Mouse (Mus musculus) forebrain, embryonic 13.5 days (tissue): Measurements from ENCODE around the gene Ddx42. TPM values are rescaled to one million over a fixed set of nuclear protein-coding genes. Genes with fewer than 3 reads are reported as not detected.
"Not testable (repeated sequence)": the region's sequence is repeated elsewhere in the genome, so short reads cannot be mapped to it uniquely, and the experiment has no call there.

Experiments used
- ATAC-seq: fragments of 200-750 bp; cut with Nextera tagmentation; 2 replicates; pipeline ENCODE4 v1.8.0; 2017
- H3K27ac ChIP-seq: fragments of 300-500 bp; sonication (generic); 2 replicates; pipeline ENCODE4 v1.5.1; 2015; ENCODE audit warnings: inconsistent platforms, mild to moderate bottlenecking, moderate library complexity
- H3K27me3 ChIP-seq: fragments of 300-500 bp; sonication (generic); 2 replicates; pipeline ENCODE4 v1.6.1; 2015; ENCODE audit warnings: mild to moderate bottlenecking, inconsistent platforms
- H3K36me3 ChIP-seq: fragments of 300-500 bp; sonication (generic); 2 replicates; pipeline ENCODE4 v1.6.1; 2015; ENCODE audit warnings: mild to moderate bottlenecking, inconsistent platforms; ENCODE audit not compliant: poor library complexity, severe bottlenecking
- H3K4me1 ChIP-seq: fragments of 300-500 bp; sonication (generic); 2 replicates; pipeline ENCODE4 v1.6.1; 2015; ENCODE audit warnings: inconsistent platforms
- H3K4me2 ChIP-seq: fragments of 300-500 bp; sonication (generic); 2 replicates; pipeline ENCODE4 v1.6.1; 2015; ENCODE audit warnings: inconsistent platforms, mild to moderate bottlenecking, moderate library complexity
- H3K4me3 ChIP-seq: fragments of 300-500 bp; sonication (generic); 2 replicates; pipeline ENCODE4 v1.5.1; 2015; ENCODE audit warnings: mild to moderate bottlenecking, inconsistent platforms
- H3K9ac ChIP-seq: fragments of 300-500 bp; sonication (generic); 2 replicates; pipeline ENCODE4 v1.6.1; 2015; ENCODE audit warnings: mild to moderate bottlenecking, inconsistent platforms
- H3K9me3 ChIP-seq: fragments of 300-500 bp; sonication (generic); replicated peaks from 2 replicates; pipeline ENCODE4 v1.6.1; 2016; ENCODE audit warnings: inconsistent platforms
- WGBS: fragments of 180-500 bp; shearing (Covaris S2); methylation state at CpG from one replicate; pipeline ENCODE4 v1.1.7; 2015; 5-methylcytosine and 5-hydroxymethylcytosine counted together
- polyA plus RNA-seq: library from polyadenylated mRNA; unstranded; fragments of >200 nt; fragmentation: Nextera tagmentation; extraction: Ambion mirVana; gene quantifications from 2 replicates; pipeline ENCODE4 v1.2.1, GENCODE M21; 2015

Gene Ddx42
- polyA plus RNA-seq, 1 experiment from 2014 or later: 93.0 TPM

- ATAC-seq: no peak
- no peaks in the 10 kb centered on the region for H3K27me3 ChIP-seq
- 92% methylated on average over 5 of the region's 5 CpGs for WGBS
- H3K27ac ChIP-seq: no peak overlapping the region
- H3K4me3 ChIP-seq: peak overlapping the region; percentile 90
- peaks cover 32% of the 10 kb centered on the region for H3K36me3 ChIP-seq
- H3K9me3 ChIP-seq: no peaks in the 10 kb centered on the region
- H3K4me1 ChIP-seq: peaks cover 33% of the 10 kb centered on the region
- peak overlapping the region; percentile 96; the same call in 1 of the 2 replicates for H3K9ac ChIP-seq
- peak overlapping the region; percentile 77 for H3K4me2 ChIP-seq
These were observed 1.9 kb upstream of the Ddx42 start for GRCm38 (mm10) chr11:106214856-106215255.

GRCm38 (mm10) chr11:106215450-106215859 is 1.3 kb upstream of the Ddx42 start:
- no peaks in the 10 kb centered on the region for H3K9me3 ChIP-seq
- peak overlapping the region; percentile 95; the same call in 1 of the 2 replicates for H3K27ac ChIP-seq
- peak overlapping the region; percentile 96 for H3K9ac ChIP-seq
- H3K36me3 ChIP-seq: peaks cover 26% of the 10 kb centered on the region
- peak overlapping the region; percentile 77 for H3K4me2 ChIP-seq
- 36% methylated on average over 7 of the region's 7 CpGs for WGBS
- peak overlapping the region; percentile 90 for H3K4me3 ChIP-seq
- H3K4me1 ChIP-seq: peaks cover 37% of the 10 kb centered on the region
- no peak for ATAC-seq
- no peaks in the 10 kb centered on the region for H3K27me3 ChIP-seq

- peak within 1 kb of the TSS; percentile 90 for H3K4me3 ChIP-seq
- peaks cover 20% of the 10 kb centered on the region for H3K36me3 ChIP-seq
- peak within 1 kb of the TSS; percentile 95 for H3K27ac ChIP-seq
- H3K4me1 ChIP-seq: peaks cover 41% of the 10 kb centered on the region
- H3K4me2 ChIP-seq: peak within 1 kb of the TSS; percentile 77
- no peaks in the 10 kb centered on the region for H3K27me3 ChIP-seq
- ATAC-seq: peak; percentile 97
- no peaks in the 10 kb centered on the region for H3K9me3 ChIP-seq
- peak within 1 kb of the TSS; percentile 96 for H3K9ac ChIP-seq
- under 1% methylated on average over 46 of the region's 46 CpGs for WGBS
These were observed 598 bp upstream of the Ddx42 start, which contains the start of gene Ccdc47 for GRCm38 (mm10) chr11:106215927-106216729. Gene Ccdc47 (minus strand): TSS chr11:106216344.

GRCm38 (mm10) chr11:106220603-106221002 is 3.9 kb downstream of the Ddx42 start:
- Histone ChIP-seq H3K27me3 (no peaks in the 10 kb centered on the region), H3K9ac (no peak overlapping the region), H3K4me3 (no peak overlapping the region), H3K27ac (no peak overlapping the region), H3K9me3 (no peaks in the 10 kb centered on the region), H3K4me2 (no peak overlapping the region), H3K36me3 (peaks cover 18% of the 10 kb centered on the region), H3K4me1 (peaks cover 32% of the 10 kb centered on the region)
- 91% methylated on average over 3 of the region's 3 CpGs for WGBS
- no peak for ATAC-seq

- H3K36me3 ChIP-seq: peaks cover 79% of the 10 kb centered on the region
These were observed 17.3 kb downstream of the Ddx42 start for GRCm38 (mm10) chr11:106233978-106234377.

DNA sequence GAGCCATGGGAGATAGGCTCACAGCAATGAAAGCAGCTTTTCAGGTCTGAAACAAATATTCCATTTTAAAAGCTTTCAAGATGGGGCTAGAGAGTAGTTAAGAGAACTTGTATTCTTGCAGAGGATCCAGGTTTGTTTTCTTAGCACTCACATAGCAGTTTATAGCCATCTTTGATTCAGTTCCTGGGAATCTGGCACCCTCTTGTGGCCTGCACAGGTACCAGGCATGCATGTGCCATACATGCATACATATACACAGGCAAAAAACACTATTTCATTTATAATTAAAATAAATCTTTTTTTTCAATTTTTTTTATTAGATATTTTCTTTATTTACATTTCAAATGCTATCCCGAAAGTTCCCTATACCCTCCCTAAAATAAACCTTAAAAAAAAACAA is 30.1 kb downstream of the Ddx42 start:
- WGBS: 100% methylated on average over 1 of the region's 1 CpGs
- Histone ChIP-seq H3K9ac (no peak overlapping the region), H3K27me3 (no peaks in the 10 kb centered on the region), H3K27ac (no peak overlapping the region), H3K36me3 (peaks cover 99% of the 10 kb centered on the region), H3K4me2 (no peak overlapping the region), H3K4me1 (no peaks in the 10 kb centered on the region), H3K9me3 (no peaks in the 10 kb centered on the region), H3K4me3 (no peak overlapping the region)
- no peak for ATAC-seq

More at GRCm38 (mm10) chr11:106233978-106234377, 17.3 kb downstream of the Ddx42 start:
- not testable (repeated sequence) for H3K27me3 ChIP-seq, H3K4me2 ChIP-seq, ATAC-seq, H3K27ac ChIP-seq, H3K4me1 ChIP-seq, H3K4me3 ChIP-seq, H3K9ac ChIP-seq, H3K9me3 ChIP-seq
- 84% methylated on average over 8 of the region's 8 CpGs for WGBS

- no peak overlapping the region for H3K27ac ChIP-seq
- no peaks in the 10 kb centered on the region for H3K9me3 ChIP-seq
- H3K36me3 ChIP-seq: peaks cover 96% of the 10 kb centered on the region
- H3K4me2 ChIP-seq: no peak overlapping the region
- H3K27me3 ChIP-seq: no peaks in the 10 kb centered on the region
- H3K4me1 ChIP-seq: no peaks in the 10 kb centered on the region
- WGBS: 87% methylated on average over 7 of the region's 7 CpGs
- ATAC-seq: no peak
- no peak overlapping the region for H3K9ac ChIP-seq
- no peak overlapping the region for H3K4me3 ChIP-seq
These were observed 32.6 kb downstream of the Ddx42 start for GRCm38 (mm10) chr11:106249326-106249725.

DNA sequence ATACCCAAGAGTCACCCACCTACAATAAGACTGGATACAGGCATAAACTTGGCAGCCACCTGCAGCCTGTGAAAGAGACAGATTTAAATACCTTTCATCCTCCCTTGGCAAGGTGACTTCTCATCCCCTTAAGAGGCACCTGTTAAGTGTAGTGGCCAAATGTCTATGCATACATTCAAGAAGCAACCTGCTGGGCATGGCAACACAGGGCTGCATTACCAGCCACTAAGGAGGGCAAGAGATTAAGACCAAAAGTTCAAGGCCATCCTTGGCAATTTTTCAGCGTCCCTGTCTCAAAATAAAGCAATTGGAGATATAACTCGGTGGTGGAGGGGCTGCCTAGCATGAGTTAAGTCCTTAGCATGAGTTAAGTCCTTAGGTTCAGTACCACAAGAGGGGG is 38.0 kb downstream of the Ddx42 start:
- H3K4me3 ChIP-seq: peak overlapping the region; percentile 84
- H3K9ac ChIP-seq: peak overlapping the region; percentile 87
- 13% methylated on average over 2 of the region's 2 CpGs for WGBS
- H3K36me3 ChIP-seq: peaks cover 57% of the 10 kb centered on the region
- ATAC-seq: no peak
- H3K27ac ChIP-seq: no peak overlapping the region
- H3K4me1 ChIP-seq: peaks cover 24% of the 10 kb centered on the region
- no peaks in the 10 kb centered on the region for H3K9me3 ChIP-seq
- H3K27me3 ChIP-seq: no peaks in the 10 kb centered on the region
- peak overlapping the region; percentile 100 for H3K4me2 ChIP-seq

DNA sequence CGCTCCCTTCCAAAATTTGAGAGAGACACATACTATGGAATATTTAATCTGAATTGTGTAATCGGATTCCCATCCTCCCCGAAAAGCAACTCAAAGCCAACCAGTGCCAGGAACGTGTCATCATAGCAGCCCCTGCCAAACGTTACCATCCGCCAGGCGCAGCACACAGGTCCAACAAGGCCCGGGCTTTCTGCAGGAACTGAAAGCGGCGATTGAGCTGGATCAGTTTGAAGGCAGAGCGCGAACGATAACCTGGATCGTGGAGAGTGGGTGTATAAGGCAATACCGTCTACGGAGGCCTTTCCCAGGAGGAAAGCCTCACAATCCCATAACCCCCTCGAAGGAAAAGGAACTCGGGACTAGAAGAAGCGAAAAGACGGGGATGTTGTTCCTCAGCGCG is 38.4 kb downstream of the Ddx42 start:
- no peaks in the 10 kb centered on the region for H3K27me3 ChIP-seq
- H3K4me3 ChIP-seq: peak overlapping the region; percentile 84
- no peaks in the 10 kb centered on the region for H3K9me3 ChIP-seq
- 5% methylated on average over 22 of the region's 22 CpGs for WGBS
- no peak overlapping the region for H3K27ac ChIP-seq
- ATAC-seq: no peak
- H3K36me3 ChIP-seq: peaks cover 53% of the 10 kb centered on the region
- H3K4me2 ChIP-seq: peak overlapping the region; percentile 100
- peaks cover 24% of the 10 kb centered on the region for H3K4me1 ChIP-seq
- peak overlapping the region; percentile 87 for H3K9ac ChIP-seq

DNA sequence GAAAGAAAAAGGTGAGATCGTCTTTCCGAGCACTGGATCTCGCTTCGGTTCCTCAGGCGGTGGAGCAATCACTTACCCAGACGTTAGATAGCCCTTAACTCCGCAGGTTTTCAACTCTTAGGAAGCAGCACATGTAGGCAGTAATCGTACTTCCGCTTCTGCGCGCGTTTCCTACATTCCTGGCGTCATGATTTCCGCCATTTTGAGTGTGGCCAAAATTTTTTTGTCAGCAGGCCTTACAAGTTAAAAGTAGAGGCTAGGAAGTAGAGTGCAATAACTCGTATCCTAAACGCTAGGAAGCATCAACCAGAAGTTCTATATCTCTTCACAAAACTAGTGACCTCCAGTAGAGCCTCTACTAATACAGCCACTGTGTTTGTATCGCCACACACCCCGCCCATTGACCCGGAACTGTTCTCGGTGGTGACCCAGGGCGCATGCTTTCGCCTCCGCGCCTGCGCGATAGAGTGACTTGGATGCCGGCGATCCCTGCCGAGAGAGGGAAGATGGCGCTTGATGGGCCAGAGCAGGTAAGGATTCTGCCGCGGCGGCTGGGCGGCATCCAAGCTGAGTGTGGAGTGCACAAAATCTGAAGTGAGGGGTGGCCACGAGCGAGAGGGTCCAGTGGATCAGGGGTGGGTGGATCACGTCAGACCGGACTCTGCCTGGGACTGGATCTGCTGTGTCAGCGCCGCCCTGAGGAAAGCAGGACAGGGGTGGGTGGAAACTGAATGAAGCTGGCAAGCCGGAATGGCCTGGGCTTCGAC is 39.1 kb downstream of the Ddx42 start, which contains the start of the genes Ftsj3 and Psmc5:
TSS of gene Ftsj3 (minus strand) at position 395 of the 767 bp plus-strand sequence.
TSS of gene Psmc5 (plus strand) at position 470 of the 767 bp plus-strand sequence.
- Histone ChIP-seq H3K4me1 (peaks cover 24% of the 10 kb centered on the region), H3K27me3 (no peaks in the 10 kb centered on the region), H3K4me3 (peak within 1 kb of the TSS; percentile 84), H3K4me2 (peak within 1 kb of the TSS; percentile 100), H3K9me3 (no peaks in the 10 kb centered on the region), H3K9ac (peak within 1 kb of the TSS; percentile 87), H3K27ac (peak within 1 kb of the TSS; percentile 82), H3K36me3 (peaks cover 50% of the 10 kb centered on the region)
- peak; percentile 95 for ATAC-seq
- under 1% methylated on average over 42 of the region's 42 CpGs for WGBS

DNA sequence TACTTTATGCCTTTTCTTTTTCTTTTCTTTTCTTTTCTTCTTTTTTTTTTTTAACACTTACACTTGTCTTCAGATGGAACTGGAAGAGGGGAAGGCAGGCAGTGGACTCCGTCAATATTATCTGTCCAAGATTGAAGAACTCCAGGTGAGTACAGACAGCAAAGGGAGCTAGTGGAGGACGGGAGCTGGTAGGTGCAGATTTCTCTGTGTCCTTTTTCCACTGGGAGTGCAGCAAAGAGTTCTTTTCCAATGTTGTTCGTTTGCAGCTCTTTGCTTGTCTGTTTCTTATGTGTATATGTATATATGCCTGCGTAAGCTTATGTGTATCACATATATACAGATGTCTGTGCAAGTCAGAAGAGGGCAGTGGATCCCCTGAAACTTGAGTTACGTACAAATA is 40.0 kb downstream of the Ddx42 start:
- H3K4me2 ChIP-seq: peak overlapping the region; percentile 100
- no peaks in the 10 kb centered on the region for H3K9me3 ChIP-seq
- peak overlapping the region; percentile 87 for H3K9ac ChIP-seq
- no peaks in the 10 kb centered on the region for H3K27me3 ChIP-seq
- peak overlapping the region; percentile 84 for H3K4me3 ChIP-seq
- 74% methylated on average over 5 of the region's 5 CpGs for WGBS
- peaks cover 24% of the 10 kb centered on the region for H3K4me1 ChIP-seq
- H3K36me3 ChIP-seq: peaks cover 50% of the 10 kb centered on the region
- no peak for ATAC-seq
- no peak overlapping the region for H3K27ac ChIP-seq
